Mouse (Mus musculus) c-Kit-positive CD71-negative TER-119-negative erythroid progenitor cells, embryonic 14.5 days (primary cell): ENCODE measurements at regions not wholly inside any gene's neighbourhood (a gene's known extent, or its start where the extent isn't known, plus 50 kb on each side); places are given as distances from the start of the nearest gene placed in this dataset.

Experiments
- DNase-seq: peaks from one replicate; pipeline ENCODE4 v3.0.0-alpha.2; 2013; ENCODE audit warnings: low read depth

DNA sequence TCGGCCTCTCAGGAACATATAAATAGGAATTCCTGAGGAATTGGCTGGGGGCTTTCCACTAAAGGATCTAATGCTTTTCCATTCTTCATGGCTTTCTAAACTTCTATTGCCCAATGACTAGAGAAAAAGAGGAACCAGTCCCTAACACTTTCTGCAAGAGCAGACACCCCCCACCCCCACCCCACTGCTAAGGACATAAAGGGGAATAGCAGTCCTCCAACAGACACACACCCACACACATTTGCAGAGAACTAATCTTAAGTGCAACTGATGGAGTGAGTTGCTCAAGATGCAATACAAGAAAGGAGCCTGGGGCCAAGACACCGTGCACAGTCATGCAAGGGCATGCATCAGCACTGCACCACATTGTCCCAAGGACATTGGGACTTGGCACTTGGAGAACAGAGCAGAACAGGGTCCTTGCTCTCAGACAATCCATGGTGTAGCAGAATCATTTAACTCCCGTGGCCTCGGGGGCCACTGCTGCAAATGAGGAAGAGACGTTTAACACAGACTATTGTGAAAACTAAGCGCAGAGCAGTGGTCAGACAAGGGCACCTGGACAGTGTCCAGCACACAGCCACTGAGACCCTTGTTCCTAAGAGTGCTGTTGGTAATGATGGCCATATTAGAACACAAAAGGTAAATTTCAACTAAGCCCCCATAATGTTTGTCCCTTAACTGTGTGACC is 161.1 kb downstream of the Xpnpep1 start:
- DNase-seq: peak; percentile 5

DNA sequence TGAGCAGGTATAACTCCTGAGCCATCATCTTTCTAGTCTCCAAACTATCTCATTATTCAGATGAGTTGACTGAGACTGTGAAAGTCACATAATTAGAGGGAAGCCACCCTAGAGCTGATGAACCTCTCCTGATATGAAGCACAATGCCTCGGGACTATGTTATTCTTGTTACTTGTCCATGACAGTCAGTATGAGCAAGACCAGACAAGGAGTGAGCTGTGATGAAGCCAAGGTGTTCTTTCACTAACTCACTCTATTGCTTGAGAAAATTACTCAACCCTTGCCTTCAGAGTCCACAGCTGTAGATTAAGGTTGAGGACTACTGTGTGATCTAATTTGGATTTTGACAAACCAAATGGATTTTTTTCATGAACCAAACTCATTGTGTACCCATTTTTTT is 173.4 kb downstream of the Xpnpep1 start:
- DNase-seq: no peak

DNA sequence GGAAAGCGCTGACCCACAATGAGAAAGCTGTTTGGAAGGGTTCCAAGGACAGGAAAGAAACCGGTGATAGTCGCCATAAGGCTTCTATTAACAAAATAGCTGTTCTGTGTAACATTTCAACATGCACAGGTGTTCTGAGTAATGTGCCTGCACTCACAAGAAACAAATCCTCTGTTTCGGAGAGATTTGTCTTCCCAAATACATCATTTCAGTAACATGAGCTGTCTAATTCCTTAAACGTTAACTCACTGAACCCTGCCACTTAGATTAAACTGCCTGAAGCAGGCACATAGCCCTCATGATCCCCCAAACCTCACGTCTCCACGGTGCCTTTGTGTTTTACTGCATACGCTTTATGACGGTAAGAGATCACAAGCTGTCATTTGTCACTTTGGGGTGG is 178.4 kb downstream of the Xpnpep1 start:
- DNase-seq: no peak

DNA sequence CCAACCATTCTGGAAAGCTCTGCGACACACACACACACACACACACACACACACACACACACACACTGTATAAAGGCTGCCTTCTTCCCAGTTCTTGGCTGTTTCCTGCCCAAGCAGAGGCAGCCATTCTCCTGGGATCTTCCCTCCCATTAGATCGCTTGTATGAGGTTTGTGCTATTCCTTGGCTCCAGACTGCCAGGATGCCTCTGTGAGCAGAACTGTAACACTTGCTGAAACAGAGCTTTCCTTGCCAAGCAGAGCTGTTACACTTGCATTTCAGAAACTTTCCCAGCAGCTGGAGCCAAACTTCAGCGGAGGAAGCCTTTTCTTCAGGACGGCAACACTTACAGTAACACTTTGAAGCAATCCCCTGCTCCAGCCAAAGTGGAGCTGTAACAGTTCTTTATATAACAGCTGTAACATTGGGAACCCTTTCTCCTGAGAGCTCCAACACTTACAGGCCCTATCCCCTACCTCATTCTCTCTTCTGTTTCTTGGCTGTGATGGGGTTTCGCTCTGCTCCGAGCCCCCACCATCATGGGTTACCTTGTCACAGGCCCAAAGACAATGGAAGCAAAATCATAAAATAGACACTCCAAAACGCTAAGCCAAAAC is 185.8 kb downstream of the Xpnpep1 start:
- DNase-seq: no peak

DNA sequence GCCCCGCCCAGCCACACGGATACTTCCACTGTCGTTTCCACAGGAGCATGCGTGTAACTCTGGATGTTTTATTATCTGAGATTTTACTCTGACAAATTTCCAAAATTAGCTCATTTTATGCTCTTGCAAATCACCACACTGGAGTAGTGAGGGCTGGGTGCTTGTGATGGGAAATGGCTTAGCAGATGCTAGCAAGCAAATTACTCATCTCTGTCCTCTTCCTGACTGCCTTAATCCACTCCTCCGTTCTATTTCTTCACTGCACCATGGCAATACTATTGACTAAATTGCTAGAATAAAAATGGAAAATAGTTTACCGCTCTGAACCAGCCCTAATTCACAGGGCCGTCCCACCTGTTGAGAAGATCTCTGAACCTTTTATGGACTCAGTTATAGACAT is 223.8 kb downstream of the Xpnpep1 start:
- DNase-seq: no peak

DNA sequence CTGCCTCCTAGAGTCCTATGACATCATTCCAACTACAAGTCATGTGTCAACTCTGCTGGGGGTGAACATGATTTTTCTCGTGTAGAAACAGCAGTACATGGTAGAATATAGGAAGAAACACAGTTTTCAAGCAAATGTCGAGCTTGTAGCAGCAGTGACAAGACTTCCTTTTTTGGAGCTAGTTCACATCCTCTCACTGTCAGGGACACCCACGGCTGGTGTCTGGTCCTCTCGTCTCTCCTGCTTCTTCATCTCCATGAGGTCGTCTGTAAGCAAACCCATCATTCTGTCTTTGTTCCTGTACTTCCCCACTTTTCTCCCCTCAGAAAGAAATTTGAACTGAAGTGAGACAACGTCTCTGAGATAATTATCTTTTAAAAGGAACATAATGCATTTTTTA is 228.0 kb downstream of the Xpnpep1 start:
- DNase-seq: no peak

DNA sequence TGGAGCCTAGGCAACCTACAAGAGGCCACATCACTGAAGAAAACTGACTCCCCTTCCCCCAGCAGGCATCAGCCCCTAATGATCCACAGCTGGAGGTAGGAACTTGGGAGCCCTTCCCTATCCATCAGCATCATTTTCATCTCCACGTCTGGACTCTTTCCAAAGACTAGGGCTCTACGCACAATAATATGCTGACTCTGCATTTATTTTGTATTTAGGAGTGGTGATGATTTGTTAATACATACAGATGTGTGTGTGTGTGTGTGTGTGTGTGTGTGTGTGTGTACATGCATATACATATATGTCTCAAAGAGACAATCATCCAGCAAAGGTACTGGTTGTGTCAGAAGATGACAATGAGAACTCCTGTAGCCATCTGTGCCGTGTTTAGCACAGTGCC is 251.2 kb downstream of the Xpnpep1 start:
- DNase-seq: no peak

DNA sequence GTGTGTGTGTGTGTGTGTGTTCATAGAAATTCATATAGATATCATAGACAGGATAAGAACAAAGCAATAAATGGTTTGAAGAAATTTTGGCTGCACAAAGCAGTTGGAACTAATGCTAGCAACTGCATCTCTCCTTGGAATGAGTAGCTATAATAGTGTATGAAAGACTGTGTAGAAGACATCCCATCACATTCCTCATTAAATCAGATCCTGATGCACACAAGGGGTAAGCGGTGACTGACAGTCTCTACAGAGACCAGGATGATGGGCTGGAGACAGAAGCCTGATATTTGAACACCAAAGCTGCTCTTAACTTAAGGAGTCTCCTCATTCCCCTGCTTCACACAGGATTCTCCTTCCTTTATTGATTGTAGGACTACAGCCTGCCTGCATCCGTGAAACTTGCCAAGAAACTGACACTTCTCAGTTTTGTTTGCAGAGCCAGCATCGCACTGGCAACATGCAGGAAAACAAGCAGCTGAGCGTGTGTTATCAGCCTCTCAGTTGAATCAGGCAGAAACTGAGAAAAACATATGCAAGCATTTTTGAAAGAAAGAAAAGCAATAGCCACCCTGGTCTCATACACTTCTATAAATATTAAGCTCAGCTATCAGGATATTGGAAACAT is 271.1 kb downstream of the Xpnpep1 start:
- no peak for DNase-seq

DNA sequence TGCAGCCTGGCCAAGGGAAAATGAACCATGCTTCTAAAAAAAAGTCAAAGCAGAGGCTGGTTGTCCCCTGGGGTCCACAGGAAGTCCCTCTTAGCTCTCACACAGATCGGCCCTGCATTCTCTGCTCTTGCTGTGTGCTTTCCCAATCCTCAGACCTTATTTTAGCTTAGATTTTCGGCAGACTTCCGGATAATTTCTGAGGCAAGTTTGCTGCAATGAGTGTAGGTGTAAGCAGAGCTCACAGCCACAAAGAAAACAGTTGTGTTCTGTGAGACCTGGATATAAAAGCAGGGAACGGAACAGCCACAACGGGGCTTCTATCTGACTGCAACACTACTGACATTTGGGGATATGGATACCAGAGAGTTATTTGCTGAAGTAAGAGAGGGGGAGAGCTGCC is 271.9 kb downstream of the Xpnpep1 start:
- no peak for DNase-seq

DNA sequence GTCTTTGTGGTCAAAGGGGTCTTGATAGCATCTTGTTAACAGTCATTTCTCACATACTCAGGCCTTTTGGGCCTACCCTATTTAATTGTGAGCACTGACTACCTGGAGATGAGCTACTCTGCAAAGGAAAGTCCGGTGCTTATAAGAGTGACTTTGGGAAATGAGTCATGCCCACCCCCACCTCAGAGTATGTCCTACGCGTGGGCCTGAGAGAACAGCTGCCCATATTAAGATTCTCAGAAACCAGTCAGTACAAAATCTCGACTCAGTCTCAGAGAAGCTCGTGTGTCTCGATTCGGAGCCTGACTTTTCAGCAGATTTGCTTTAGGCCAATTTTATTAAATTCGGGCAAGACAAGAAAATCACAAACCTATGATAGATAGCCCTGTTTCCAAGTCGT is 301.1 kb downstream of the Xpnpep1 start:
- no peak for DNase-seq

DNA sequence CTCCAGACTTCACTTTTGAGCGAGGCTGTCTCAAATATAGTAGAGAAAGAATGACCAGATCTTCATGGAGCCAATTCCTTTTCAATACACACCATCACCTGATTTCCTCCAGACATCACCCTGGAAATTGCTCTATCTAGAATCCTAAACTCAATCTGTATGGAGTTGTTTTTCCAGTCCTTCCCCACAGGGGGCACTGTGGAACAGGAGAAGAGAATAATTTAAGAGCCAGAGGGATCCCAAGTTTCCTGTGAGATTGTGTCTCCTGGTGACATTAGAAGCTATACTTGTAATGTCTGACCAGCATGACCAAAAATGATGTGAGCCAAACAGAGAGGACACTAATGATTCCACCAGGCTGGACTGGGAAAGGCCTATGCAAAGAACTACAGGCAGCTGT is 318.2 kb downstream of the Xpnpep1 start:
- DNase-seq: no peak

DNA sequence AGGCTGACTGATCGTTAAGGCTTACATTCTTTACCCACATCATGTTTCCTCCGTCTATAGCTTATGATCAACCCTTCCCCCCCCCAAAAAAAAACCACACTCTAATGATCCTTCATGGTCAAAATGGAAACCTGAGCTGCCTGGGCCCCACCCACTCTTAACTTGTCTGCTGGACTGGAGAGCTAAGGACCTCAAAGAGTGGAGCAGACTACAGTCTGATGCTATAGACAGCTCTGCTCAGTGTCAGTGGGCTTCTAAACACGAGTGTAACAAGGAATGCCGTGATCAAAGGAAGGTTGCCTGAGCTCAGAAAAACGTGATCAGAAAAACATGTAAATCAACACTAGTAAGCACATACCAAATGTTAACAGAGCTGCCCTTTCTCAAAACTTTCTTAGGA is 324.7 kb downstream of the Xpnpep1 start:
- no peak for DNase-seq

DNA sequence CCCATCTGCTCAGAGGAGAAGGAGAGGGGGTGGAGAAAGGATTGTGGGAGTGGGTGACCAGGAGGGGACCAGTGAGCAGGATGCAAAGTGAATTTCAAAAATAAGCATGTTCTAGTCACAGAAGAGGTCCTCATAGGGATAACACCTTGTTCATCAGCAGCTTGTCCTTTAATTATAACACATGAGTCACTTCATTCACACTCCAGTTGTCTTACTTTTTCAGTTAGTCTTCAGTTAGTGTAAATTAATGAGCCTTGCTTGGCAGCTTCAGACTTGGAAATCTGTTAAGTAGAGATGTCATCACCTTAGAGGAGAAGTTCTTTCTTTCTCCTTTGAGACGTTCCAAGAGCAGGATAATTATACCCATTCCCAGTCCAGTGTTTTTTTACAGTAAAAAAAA is 332.3 kb downstream of the Xpnpep1 start:
- no peak for DNase-seq

DNA sequence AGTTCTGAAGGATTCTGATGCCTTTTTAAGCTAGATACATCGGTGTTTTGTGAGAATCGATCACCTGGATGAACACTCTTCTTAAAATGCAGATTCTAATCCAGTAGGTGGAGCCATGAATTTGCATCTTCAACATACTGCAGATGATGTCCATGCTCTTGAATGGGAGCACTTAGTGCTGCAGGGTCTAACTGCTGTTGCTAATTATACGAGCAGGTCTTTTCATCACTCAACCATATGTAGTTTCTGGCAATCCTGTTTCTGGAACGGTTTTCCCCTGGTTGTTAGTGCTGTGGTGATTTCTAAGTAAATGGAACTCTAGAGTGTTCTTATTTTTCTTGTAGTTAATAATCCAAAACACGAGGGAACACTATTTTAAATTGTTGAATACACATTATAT is 379.0 kb downstream of the Xpnpep1 start:
- no peak for DNase-seq

DNA sequence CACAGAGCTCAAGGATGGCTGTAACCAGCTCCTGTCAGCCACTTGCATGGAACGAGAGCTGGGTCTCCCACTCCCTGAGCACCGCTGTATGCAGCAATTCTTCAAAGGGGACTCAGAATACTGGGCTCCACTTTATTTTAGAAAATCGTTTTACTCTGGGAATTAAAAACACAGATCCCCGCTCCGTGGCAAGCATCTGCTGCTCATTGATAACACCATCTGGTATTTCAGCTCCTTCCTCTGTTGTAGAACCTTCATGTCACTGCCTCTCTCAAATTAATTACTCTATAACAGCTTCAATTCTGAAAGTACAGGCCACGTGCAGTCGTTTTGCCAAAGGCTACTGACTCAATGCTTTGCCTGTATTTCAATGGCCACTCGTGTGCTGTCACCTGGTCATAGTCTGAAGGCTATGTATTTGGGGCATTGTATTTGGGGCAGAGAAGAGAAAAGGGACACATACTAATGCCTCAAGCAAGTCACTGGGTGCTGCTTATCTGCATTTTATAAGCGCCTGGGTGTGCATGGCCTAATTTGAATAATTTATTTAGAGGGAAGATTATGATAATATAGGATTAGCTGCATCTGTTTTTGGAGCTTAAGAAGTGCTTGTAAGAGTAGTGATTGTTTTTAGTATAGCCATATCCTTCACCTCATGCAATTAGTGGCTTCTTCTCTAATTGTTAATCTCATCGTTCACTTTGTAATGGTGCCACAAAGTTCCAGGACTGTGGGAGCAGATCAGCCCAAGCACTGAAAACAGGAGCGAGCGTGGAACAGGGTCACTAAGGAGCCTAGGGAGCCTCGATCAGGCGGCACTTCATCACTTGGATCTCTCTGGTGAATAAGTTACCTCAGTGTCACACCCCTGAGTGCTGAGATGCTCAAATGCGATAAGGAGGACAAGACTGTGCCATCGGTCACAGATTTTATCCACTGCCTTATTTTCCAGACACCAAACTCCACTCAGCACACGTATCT is 383.3 kb downstream of the Ins1 start:
- no peak for DNase-seq

DNA sequence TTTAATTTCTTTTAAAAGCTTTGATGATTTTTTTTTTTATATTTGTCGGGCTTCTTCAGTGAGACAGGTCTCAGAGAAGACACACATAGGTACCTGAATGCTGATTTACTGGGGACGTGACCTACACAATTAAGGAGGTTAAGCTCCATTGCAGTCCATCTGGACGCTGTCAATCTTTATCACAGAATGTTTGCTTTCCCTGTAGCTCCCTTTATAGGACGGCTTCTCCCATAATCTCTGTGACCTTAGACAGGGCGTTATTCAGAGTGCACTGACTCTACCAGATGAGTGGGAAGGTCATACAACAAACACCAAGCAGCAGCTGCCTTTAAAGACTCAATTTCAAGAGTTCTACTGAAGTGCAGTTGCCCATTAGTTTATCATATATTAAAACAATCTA is 376.1 kb downstream of the Ins1 start:
- DNase-seq: no peak

DNA sequence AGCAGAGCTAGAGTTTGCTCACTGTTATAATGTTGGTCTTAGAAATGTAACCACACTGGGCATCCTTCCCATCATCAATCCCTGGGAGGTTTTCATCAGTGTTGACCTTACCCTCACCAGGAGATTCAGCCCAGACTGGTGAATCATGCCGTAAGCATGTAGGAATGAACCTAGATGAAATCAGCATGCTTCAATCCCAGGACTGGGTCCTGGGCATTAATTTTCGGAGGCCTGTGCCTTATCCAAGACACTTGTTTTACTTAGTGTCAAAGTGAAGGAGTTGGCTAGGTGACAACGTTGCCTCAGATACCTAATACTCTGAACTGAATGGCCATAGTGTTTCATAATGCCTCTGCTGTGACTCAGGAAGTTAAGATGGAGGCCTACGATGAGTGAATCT is 368.4 kb downstream of the Ins1 start:
- DNase-seq: no peak

DNA sequence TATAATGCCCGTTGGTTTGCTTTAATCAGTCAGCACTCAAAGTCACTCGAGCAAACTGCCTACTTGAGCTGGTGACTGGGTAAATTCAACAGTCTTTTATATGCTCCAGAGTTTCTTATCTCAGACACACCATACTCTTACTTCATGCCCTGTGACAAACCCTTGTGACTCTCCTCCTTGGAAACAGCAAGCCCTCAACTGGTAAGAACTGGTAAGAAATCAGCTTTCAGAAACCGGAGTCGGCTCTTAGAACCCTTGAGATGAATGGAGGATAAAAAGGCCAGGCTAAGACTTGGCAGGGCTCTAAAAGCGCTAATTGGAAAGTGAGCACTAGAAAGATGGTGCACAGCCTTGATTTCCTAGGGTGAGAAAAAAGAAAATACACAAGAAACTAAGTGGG is 360.2 kb downstream of the Ins1 start:
- DNase-seq: no peak

DNA sequence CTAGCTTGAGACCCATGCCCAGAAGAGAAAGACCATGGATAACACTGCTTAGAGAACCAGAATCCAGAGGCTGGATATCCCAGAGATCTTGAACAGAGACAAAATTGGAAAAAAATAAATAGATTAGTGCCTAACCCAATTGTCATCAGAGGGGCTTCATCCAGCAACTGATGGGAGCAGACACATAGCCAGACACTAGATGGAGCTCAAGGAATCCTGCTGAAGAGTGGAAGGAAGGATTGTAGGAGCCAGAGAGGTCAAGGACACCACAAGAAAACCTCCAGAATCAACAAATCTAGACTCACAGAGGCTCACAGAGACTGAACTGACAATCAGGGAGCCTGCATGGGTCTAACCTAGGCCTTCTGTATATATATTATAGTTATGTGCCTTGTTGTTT is 359.4 kb downstream of the Ins1 start:
- DNase-seq: no peak

DNA sequence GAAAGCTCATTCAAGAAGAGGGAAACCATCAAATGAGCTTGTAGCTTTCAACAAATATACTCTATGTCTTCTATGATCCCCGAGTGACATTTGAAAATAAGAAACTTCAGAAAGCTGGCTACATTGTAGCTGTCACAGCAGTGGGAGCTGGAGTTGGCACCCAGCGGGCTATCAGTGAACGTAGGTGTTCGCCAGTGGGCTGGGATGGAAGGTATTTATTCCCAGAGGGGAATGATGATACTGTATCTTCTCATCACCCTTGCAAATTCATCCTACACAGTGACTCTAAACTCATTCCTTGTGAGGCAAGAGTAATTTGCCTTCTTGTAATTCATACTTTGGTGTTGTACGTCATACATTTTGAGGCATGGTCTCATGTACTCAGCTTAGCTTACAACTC is 349.3 kb downstream of the Ins1 start:
- no peak for DNase-seq

DNA sequence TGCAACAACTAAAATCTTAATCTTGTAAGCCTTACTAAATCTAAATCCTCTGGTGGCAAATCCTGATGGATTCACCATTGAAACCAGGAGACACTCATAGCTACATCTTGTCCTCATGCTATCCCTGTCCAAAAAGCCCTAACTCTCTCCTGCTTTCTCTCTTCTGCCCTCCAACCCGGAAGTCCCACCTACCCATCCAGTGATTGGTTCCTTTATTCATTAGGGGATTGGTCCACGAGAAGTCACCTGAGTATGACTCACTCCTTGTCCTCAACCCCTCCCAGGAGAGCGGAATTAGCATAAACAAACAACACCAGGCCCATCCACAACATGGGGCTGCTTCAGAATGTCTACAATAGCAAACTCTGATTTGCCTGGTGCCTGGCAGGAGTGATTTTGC is 342.8 kb downstream of the Ins1 start:
- no peak for DNase-seq

DNA sequence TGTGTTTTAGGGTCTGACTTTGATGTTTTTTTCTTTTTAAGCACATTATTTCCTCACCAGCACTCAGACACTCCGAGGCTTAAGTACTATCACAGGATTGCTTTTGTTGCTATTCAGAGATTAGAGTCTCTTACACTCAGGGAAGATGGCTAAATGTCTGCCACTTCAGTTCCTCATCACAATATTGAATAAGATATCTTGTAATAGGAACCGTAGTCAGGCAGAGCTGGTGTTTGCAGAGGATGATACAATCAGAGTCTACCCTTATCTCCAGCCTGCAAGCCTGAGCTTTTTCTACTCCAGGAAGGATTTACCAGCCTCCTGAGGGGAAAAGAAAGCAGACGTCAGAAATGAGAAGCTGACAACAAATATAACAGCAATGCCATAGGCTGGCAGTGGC is 336.3 kb downstream of the Ins1 start:
- DNase-seq: no peak

DNA sequence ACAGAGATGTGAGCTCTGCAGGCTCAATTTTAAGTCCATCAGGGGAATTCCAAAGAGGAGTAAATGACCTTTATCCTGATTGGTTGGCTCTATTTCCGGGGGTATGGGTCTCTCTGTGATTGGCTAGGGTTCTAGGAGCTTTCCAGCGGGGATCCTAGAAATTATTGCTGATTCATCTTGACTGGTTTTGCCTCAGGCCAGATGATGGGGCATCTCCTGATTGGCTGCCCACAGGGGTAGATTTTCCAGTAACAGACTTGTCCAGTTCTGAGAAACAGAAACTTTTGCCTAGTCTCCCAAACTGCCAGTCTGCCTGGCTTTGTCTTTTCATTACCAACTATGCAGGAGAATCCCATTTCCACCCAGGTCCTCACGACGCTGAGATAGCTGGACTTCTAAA is 301.3 kb downstream of the Ins1 start:
- DNase-seq: no peak
